Mouse (Mus musculus) CD4-positive helper T cell, adult 2 months (primary cell): ENCODE data around the gene Nrl.
A peak's percentile ranks its signal among the peaks of the same experiment; 100 is the strongest.

Experiments
- DNase-seq: peaks from one replicate; pipeline ENCODE4 v3.0.0-alpha.2; 2012; ENCODE audit warnings: low read depth, missing footprints, low spot score

Nrl gene

DNA sequence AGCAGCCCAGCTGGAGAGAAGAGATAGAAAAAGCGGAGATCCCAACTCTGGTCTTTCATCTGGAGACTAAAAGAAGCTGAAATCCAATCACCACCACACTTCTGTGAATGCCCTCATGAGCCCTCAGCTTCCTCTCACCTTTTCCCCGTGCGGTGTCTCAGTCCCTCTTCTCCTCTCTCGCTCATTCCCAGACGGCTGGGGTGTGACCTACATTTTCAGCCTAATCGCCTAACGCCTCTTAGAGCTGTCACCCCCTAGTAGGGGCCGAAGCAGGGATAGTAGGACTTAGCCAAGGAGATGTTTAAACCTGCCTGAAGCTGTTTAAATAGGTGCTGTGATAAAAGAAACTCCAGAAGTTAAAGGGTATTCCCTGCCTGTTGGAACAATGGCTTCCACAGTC, at the start of gene Nrl:
Gene Nrl, minus strand, starts transcription at position 197 of the 400 bp plus-strand sequence.
- no peak for DNase-seq

DNA sequence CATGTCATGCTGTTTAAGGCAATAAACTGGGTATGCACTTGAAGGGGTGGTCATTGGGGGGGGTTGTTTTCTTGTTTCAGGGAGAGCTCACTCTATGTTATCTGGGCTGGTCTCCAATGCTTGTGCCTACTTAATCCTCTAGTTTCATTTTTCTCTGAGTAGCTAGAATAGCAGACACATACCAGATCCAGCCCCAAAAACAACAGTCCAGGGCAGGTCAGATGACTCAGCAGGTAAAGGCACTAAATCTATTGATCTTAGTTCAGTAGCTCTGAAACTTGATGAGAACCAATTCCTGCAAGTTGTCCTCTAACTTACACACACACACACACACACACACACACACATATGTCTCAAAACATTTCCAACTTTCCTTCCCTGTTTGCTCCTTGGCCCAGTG, 47.0 kb upstream of the Nrl start:
- DNase-seq: no peak

DNA sequence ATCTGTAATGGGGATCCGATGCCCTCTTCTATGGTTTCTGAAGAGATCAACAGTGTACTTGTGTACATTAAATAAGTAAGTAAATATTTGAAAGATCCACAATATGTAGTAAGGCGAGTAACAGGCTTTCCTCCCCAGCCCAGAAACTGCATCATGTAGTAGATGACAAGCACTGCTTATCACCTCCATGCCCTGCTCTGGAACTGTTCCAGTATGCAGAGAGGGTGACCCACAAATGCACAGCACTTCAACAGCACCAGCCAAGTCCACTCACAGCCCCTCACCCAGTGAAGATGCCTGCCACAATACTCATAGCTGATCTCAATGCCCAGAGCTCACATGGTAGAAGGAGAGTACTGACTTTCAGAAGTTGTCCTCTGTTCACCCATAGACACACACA, 45.8 kb upstream of the Nrl start:
- no peak for DNase-seq

DNA sequence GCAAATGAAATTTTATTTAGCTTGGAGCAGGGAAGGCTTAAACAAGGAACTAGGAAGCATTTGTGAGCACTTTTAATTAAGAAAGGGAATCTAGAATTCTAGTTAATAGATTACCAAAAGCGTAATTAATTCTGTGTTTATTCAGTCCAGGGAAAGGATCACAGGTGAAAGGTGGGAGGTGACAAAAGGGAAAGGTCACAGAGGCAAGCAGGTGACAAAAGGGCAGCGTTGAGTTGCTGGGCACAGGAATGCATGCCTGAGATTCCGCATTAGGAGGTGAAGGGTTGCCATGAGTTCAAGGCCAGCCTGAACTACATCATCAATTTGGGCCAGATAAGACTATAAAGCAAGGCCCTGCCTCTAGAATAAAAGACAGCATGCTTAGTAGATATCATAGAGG, 42.7 kb upstream of the Nrl start:
- no peak for DNase-seq

DNA sequence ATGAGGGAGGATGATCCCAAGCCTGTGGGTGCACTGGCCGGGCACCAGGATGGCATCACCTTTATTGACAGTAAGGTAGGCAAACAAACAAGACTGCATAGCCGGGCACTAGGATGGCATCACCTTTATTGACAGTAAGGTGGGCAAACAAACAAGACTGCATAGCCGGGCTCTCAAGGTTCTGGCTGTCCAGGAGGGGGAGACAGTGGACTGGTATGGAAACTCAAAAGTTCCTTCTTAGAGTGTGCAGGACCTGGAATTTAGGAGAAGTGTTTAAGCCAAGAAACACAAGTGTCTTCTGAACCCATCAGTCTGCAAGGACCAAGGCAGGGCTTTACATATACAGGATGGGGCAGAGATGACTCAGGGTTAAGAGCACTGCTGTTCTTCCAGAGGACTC, 41.0 kb upstream of the Nrl start:
- no peak for DNase-seq

DNA sequence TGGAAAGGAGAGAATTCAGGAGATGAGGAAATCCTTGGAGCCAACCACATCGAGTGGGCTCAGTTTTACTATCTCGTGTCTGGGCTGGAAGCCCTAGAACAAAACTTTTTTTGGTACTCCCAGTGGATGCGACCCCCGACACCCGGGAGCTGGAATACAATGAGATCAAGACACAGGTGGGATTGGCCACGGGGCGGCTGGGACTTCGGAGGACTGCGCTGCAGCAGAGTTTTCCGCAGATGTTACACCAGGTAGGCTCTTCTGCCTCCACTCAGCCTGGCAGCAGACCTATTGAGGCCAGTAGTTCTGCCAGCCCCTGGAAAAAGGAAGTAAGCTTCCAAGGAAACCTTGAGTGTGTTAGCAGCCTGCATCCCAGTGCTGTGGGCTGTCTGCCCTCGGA, 38.5 kb upstream of the Nrl start:
- DNase-seq: no peak

DNA sequence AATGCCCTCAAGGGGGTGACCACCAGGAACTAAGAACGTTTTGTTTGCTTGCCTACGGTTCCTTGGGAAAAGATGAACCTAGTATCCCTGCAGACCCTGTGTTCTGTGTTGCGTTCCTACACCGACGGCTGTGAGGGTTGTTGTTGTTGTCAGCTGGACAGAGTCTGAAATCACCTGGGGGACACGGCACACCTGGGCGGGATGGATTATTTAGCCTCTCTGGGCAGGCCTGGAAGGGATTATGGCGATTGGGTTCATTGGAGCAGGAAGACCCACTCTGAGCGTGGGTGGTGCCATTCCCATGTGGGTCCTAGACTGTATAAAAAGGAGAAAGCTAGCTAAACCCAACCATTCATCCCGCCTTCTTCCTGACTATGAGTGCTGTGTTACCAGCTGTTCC, 37.1 kb upstream of the Nrl start:
- no peak for DNase-seq

DNA sequence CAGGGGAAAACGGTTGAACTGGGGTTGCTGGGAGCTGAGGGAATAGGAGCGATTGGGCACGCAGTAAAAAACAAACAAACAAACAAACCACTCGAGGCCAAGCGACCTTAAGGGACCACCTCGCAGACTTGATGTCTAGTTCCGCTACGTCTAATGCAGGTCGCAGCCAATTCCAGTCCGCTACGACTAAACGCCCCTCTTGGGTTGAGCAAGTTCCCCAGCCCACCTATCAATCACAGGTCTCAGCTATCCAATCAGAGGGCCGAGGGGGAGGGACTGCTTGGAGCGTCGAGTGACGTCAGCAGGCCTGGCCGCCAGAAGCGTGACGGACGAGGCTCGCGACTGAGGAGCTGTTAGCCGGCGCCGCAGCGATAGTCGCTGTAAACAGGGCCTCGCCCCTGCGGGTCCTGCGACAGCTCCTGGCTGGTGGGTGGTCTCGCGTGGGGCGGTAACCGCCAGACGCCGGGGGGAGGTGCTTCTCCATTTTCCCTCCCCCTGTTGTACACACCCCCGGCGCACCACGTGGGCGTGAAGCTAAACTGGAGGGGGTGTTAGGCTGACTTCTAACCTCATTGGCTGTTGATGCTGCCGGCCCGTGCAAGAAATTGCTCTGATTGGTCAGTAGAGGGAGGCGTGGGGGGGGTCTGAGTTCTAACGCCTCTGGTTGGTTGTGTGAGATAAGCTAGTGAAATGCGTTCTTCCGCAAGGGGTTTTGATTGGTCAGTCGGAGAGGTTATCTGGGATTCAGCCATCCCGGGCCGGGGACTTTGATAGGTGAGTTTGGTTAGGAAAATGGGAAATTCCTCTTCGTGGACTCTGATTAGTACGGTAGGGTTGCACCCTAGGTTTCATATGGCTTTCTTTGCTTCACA, 35.7 kb upstream of the Nrl start, which contains the start of gene A730061H03Rik:
Gene A730061H03Rik, minus strand, starts transcription at position 205 of the 872 bp plus-strand sequence.
- peak; percentile 99 for DNase-seq

DNA sequence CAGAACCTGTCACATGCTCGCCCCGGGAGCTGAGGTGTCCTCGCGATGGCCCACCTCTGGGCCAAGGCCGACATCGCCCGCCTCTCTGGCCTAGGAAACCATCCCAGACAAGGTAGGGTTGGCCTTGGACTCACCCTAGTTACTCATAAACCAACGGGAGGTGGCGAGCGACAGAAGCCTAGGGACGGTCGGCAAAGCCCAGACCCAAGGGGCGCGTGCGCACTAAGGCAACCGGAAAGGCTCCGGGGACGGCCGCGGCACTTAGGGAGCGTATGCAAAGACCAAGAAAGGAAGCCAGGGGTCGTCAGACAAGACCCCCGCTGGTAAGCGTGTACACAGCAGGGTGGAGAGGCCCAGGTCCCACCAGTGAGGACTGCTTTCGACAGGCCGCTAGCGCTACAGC, 35.0 kb upstream of the Nrl start, which contains the start of gene Dcaf11:
Gene Dcaf11, plus strand, starts transcription at position 208 of the 403 bp plus-strand sequence.
- DNase-seq: peak; percentile 90

DNA sequence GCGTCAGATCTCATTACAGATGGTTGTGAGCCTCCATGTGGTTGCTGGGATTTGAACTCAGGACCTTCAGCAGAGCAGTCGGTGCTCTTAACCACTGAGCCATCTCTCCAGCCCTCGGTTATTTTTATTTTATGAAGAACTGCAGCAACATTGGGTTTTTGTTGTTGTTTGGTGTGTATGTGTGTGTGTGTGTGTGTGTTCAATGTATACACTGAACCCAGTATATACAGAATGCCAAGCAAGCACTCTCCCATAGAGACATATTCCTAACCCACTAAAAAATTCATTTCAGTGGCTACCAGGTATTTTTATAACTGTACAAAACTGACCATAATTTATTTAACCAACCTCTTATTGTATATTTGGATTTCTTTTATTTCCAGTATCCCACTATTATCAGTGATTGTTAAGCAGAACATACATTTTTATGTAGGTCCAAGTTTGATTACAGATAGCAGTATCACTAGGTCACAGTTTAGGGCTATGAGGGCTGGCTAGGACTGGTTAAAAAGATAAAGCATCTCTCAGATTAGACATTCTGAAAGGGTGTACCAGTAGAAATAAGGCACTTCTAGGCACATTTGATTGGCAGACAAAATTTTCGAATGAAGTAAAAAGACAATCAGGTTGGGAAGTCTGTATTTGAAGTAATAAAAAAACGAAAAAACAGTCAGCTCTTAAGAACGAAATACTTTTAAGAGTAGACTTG, 34.1 kb upstream of the Nrl start:
- no peak for DNase-seq

DNA sequence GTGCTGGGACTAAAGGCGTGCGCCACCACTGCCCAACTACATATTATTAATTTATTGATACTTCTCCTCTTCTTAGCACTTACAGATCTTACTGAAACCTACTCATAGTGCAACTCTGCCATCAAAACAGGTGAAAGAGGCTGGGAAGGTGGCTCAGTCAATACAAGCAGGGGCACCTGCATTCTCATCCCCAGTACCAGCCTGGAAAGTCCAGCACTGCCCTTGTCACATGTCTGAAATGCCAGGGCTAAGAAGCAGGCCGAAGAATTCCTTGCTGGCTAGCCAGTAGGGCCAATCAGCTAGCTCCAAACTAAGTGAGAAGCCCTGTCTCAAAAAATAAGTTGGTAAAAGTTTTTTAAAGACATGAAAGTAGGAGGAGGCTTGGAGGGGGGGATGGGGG, 32.8 kb upstream of the Nrl start:
- no peak for DNase-seq

DNA sequence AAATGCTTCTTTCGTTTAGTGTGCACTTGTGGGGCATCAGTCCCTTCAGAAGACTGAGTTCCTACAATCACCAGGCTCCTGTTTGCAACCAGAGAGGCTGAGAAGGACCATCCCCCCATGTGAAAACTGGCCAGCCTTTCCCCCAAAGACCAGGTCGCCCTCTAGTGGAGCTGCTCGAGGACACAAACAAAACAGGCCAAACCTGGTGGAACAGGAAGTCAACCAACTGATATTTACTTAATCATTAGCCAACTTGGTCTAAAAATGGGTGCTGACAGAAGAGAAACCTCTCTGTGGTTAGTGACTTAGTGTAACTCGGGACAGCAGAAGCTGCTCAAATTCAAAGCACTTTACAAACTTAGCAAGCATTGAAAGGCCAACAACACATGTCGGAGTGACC, 32.2 kb upstream of the Nrl start:
- DNase-seq: peak; percentile 77

DNA sequence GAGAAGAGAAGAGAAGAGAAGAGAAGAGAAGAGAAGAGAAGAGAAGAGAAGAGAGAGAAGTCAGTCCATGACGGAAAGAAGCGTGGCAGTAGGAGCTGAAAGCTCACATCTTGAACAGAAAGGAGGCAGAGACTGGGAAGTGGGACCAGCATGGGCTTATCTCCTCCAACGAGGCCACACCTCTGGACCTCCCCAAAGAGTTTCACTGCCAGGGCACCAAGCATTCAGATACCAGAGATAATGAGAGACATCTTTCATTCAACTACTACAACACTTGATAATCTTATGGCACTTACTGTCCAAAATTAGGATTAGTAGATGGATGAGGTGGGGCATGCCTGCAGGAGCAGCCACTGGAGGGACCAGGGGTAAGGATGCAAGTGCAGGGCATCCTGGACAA, 31.0 kb upstream of the Nrl start:
- DNase-seq: no peak

DNA sequence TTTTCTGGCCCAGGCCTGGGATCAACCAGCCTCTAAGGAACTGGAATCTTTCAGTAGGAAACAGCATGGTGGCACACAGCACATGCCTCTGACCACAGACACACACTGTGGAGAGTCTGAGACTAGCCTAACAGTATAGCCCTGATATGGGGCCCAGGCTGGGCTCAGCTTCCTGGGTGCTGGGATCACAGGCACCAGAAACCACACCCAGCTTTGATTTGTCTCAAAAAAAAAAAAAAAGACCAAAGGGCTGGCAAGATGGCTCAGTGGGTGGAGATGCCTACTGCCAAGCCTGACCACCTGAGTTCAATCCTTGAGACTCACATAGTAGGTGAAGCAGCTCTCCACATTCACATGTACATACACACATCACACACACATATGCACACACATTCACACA, 29.9 kb upstream of the Nrl start:
- no peak for DNase-seq

DNA sequence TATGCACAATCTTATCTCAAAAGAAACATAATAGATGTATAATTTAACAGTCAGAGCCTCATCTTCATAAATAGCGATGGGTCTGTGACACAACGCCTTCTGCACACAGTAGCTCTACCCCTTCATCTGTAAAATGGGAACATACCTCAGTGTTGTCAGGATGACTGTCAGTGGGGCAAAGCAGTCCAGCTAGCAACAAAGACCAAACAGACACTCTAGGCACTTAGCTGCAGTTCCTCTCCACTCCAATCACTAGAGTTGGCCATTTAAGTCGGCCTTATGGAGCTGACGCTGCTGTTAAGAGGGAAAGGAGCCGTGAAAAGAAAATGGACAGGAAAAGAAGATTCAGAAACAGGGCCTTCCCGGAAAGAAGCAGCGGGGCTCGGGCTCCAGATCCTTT, 27.0 kb upstream of the Nrl start:
- DNase-seq: no peak

DNA sequence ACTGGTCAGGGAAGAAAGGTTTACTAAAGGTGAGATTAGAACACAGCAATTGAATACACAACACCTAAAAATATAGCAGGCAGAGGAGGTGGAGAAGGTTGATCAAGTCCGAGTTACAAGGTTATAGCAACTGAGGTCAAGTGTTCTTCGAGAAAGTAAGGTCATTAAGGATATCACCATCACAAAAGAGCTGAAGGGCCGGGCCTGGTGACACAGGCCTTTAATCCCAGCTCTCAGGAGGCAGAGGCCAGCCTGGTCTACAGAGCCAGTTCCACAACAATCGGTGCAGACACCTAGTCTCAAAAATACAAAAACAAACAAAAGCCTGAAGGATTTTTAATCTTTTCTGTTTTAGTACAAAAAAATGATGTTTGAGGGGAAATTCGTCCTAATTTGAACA, 26.6 kb upstream of the Nrl start:
- no peak for DNase-seq

DNA sequence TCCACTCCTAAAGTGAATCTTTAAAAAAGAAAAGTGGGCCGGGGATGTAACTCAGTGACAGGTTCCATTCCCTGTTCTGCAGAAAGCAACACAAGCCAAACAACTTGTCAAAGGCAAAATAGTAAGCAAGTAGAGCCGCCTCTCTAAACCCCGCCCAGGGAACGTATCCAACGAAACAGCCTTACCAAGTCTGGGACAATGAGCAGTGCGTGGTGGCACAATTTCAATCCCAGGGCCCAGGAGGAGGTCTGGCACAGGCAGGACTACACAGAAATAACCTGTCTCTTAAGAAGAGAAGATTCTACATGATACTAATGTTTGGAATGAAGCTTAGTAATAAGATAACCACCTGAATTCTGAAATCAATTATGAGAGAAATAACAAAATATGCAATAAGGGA, 25.4 kb upstream of the Nrl start:
- DNase-seq: no peak

DNA sequence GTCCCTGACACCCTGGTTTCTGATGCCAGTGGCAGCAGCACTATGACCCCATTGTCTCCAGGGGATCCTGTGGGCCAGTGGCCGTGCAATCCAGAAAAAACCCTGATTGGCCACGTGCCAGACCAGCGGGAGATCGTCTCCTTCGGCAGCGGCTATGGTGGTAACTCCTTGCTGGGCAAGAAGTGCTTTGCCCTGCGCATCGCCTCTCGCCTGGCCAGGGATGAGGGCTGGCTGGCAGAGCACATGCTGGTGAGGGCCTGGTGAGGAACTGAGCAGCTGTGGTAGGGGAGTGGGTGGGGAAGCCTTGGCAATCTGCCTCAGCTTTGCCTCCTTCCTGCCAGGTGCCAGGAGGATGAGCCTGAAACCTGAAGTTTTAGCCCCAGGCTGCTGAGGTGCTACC, 19.6 kb upstream of the Nrl start:
- no peak for DNase-seq

DNA sequence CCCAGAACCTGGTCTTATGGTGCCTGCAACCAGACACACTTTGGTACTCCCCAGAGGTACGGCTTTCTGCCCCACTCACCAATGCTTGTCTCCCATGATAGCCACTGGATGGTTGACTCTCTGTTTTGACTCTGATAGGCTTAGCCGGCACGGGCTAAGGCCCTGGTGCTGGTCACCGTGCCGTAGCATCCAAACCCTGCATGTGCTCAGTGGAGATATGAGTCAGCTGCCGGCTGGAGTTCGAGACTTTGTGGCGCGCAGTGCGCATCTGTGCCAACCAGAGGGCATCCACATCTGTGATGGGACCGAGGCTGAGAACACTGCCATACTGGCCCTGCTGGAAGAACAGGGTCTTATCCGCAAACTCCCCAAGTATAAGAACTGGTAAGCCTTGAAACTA, 17.5 kb upstream of the Nrl start:
- no peak for DNase-seq

DNA sequence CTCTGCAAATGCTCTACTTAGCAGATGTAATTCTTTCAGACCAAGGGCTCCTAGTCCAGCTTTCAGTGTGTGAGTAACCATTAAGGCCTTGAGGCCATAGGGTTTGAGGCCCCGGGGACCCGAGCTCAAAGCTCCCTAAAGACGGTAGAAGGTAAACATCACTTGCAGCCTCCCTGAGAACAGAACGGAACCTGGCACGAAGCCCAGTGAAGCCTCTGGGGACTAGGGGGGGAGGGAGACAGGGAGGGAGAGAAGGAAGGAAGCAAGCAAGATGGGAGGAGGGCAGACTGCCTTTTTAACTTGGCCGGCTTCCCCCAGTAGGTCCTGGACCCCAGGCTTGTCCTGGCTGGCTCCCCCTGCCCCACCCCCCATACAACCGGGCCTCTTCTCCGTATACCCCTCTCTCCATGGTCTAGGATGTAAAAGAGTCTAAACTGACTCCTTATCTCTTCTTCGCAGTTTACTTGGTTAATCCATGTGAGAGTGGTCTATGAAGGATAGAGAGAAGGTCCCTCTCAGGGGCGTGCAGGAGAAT, 16.1 kb upstream of the Nrl start:
- DNase-seq: peak; percentile 61

DNA sequence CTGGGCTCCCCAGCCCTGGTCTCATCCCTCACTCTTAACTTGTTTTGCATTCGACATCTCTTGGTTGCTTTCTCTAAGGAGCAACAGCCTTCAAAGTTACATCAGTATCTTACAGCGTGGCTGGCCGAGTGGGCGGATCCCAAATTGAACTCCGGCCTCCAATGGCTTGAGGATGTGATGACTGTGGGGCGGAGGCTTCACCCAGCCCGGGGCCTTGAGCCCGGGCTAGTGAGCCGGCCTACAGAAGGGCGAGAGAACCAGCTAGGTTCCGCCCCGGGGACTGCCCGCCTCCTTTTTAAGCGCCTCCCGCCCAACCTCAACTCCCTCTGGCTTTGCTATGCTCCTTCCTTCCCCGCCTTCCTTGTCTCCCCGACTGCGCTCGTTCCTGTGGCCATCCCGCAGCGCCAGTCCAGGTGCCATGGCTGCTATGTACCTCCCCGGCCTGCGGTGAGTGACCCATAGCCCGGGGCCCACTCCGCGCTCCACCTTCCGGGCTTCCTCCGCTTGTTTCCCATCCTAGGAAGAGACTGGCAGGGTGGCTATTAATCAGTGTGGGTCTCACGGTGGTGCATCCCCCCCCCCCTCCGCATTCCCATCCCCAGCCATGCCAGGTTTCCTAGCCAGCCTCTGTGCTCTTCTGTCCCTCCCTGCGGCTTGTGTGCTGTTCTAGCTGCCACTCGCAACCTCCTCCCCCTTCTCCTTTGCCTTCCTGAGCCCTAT, 15.4 kb upstream of the Nrl start, which contains the start of gene Pck2:
Gene Pck2, plus strand, starts transcription at position 200 of the 720 bp plus-strand sequence.
- peak; percentile 71 for DNase-seq
